Mouse (Mus musculus) embryonic fibroblast, embryonic 13.5 days (primary cell): ENCODE results near the gene 4930455H04Rik.

ENCODE experiments used
- CTCF ChIP-seq: IDR thresholded peaks from 2 replicates; pipeline ENCODE4 v1.5.1; 2011; ENCODE audit warnings: mild to moderate bottlenecking, control low read depth, low read length, moderate library complexity, borderline replicate concordance; ENCODE audit not compliant: insufficient read depth
- POLR2A ChIP-seq: IDR thresholded peaks from 2 replicates; pipeline ENCODE4 v1.6.1; 2011; ENCODE audit warnings: low read depth, mild to moderate bottlenecking, control low read depth, low read length, moderate library complexity

GRCm38 (mm10) chr3:117007340-117007739, 39.3 kb downstream of the 4930455H04Rik start:
- TF ChIP-seq POLR2A (no peak), CTCF (no peak)
